ENCODE assay signal across 8 mouse cellular contexts in the genomic region with DNA sequence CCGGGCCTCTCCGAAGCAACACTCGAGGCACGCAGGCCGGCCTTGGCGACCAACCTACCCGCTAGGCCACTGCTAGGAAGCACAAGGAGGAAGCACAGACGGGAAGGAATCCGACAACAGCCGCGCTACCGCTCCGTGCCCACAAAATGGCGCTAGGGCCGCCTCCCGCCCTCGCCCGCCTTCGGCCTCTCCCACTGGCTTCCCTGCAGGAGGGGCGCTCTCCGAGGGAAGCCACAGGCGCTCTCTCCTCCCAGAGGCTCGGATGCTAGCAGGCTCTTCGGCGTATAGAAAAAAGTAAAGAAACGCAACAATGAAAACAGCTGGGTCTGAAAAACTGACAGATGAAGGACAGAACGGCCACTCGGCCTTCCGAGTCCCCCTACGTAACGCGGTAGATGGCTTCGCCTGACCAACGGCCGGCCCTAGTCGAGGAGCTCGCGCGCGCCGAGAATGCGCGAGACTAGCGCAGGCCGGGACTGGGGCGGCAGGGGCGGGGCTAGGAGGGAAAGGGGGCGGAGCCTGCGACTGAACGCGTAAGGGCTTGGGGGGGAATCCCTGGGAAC. TPM values are rescaled to one million over a fixed set of nuclear protein-coding genes. Genes with fewer than 3 reads are reported as not detected.
DNase-seq lines count a peak whose midpoint lies in the region; ATAC-seq lines count a peak whose summit lies in the region.

A gene (minus strand): TSS at position 397 of the 563 bp plus-strand sequence.

- H3K4me3 ChIP-seq in hindbrain, embryonic 12.5 days, result peak within 1 kb of the TSS; percentile 87

- H3K4me1 ChIP-seq in hindbrain, embryonic 12.5 days, result peaks cover 17% of the 10 kb centered on the region

- H3K9ac ChIP-seq in hindbrain, embryonic 12.5 days, result peak within 1 kb of the TSS; percentile 96

- peak; percentile 96 for DNase-seq in Muller cell, postnatal 12 days (ENCODE audit: inconsistent ontology term)
- peak; percentile 95 for DNase-seq in cerebellum, adult 9-11 months
- peak; percentile 89 to 96 for DNase-seq in frontal cortex, postnatal 10 days (ENCODE audit: low spot score in 2 of 2)
- DNase-seq in layer of hippocampus, postnatal 14 days (ENCODE audit: low spot score in 2 of 2), result peak; percentile 95
- DNase-seq in lung, postnatal 14 days, result peak; percentile 99
- DNase-seq in retina, adult 2 months (ENCODE audit: low read depth, low spot score), result peak; percentile 86
- DNase-seq in thymus, postnatal 36 days, result peak; percentile 96 to 97

- peaks cover 35% of the 10 kb centered on the region for H3K36me3 ChIP-seq in hindbrain, embryonic 12.5 days

- no peaks in the 10 kb centered on the region for H3K27me3 ChIP-seq in hindbrain, embryonic 12.5 days

- H3K27ac ChIP-seq in hindbrain, embryonic 12.5 days, result peak within 1 kb of the TSS; percentile 92

- WGBS in hindbrain, embryonic 12.5 days, result under 1% methylated on average over 51 of the region's 51 CpGs

- ATAC-seq in hindbrain, embryonic 12.5 days (ENCODE audit: low FRiP score), result peak; percentile 95

- peak within 1 kb of the TSS; percentile 83 for H3K4me2 ChIP-seq in hindbrain, embryonic 12.5 days (replicated peaks)

- no peaks in the 10 kb centered on the region for H3K9me3 ChIP-seq in hindbrain, embryonic 12.5 days (replicated peaks)

RNA-seq across cellular contexts. Expression of the gene that starts here (rescaled TPM):
- 333 and 353 TPM in 2 replicates for polyA plus RNA-seq in hindbrain, embryonic 12.5 days (2016; fragmentation: Nextera tagmentation; extraction: Ambion mirVana)
- 100 to 1,000 TPM; 199 to 208 TPM for total RNA-seq in layer of hippocampus, postnatal 14 days (2021)

Comparison
In these comparisons a context has a peak if more than half of its experiments do, and no peak if none do; other contexts are left out.
1. Peak in every context shown above with its lines: DNase-seq, ATAC-seq, H3K4me3 ChIP-seq and H3K27ac ChIP-seq.